Mouse (Mus musculus) CD8-positive naive resting alpha-beta T cell, adult 2 months (primary cell): ENCODE data around the gene Txndc17.

Experiments used
- DNase-seq, 2 experiments: peaks; one replicate each; pipeline ENCODE4 v3.0.0; 2022; ENCODE audit warnings: low read depth in 2 of 2, low spot score in 2 of 2

The Txndc17 gene

DNA sequence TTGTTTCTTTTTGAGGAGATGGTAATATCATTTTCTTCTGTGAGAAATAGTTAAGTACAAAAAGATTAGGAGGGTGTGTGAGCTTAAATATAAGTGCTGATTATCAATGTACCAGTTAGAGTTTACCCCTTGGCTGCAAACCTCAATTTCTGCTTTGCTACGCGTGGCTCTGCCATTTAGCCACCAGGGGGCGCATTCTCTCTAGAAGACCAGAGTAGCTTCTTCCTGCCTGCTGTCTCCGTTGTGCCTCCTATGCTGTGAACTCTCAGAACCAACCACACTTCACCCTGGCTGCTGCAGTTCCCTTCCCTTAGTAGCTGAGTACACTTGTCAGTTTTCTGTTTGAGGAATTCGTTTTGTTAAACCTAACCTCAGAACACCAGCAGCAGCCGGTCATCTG lies 13.9 kb downstream of the Txndc17 start:
- peak; percentile 69 to 74 for DNase-seq

DNA sequence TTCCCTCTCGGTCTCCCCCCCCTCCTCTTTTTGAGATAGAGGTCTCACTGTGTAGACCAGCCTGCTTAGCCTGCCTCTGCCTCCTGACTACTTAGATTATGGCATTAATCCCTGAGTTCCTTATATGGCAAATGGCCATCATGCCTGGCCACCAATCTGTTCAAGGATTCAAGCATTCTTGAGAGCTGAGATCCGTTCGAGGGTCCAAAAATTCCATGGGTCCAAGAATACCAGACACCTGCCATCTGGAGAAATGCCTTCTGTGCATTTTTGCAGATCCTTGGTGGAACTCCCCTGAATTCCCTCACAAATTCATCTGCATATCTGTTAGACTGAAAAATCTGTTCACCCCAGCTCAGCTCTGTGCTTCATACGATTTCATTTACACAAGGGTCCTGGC lies 16.1 kb downstream of the Txndc17 start:
- DNase-seq, result no peak

DNA sequence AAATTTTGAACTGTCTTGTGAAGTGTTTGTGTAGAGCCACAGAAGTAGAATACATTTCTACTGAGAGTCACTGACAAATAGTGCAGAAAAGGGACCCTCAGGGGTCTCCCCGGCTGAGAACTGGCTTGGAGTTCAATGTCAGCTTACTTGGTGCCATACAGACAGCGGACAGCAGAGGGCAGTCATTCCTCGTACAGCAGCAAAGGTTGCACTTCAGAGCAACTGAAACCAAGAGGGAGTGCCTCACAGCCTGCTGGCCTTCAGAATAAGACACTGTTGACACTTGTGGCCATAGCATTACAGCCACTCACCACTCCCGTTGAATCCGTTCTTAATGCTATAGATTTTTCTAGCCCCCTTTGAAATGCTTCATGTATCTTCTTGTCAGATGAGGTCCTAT lies 17.5 kb downstream of the Txndc17 start:
- peak; percentile 49 to 63 for DNase-seq

DNA sequence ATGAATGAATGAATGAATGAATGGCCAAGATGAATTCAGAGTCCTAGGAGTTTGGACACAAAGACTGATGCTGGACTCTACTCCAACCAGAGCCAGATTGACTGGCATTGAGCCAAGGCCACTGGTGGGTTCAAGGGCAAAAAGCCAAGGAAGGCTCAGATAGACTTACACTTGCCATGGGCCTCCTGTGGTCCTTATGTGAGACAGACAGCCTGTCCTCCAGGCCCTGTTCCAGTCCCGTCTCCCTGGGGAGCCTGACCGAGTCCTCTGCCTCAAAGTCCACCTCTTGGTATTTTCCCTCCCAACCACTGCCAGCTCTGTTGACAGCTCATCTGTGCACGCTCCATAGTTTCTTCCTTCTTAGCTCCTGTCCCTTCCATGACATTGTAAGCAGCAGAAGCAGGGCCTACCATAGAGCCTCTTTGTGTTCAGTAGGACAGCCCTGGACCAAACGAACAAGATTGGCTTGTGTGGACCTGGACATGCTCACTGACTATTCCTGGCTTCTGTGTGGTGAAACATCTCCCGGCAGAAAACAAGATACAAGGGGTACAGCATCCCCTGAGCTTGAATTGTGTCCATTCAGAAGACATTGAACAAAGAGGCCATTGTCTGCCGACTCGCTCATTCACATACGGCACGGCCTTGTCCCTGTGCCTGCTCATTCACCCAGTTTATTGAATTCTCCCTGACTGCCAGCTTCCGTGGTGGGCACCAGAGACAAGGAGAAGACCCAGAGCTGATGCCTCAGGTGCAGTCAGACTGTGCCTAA lies 18.9 kb downstream of the Txndc17 start:
- DNase-seq, result no peak

DNA sequence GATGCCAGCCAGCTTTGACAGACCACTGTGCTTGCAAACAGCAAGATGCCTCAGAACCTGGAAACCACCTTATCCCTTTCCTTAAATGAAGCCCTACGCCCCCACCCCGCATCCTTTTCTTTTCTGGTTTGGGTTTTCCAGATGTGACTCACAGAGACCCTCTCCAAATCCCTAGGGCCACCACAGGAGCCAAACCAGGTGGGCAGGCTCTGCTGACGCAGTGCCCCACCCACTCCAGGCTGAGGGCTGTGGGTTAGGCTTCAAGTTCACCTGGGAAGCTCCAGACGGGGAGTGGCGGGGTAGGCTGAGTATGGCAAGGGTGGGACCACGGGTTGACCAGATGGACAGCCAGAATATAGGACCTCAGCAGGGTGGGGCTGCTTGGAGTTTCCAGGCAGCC lies 19.6 kb downstream of the Txndc17 start:
- no peak for DNase-seq

DNA sequence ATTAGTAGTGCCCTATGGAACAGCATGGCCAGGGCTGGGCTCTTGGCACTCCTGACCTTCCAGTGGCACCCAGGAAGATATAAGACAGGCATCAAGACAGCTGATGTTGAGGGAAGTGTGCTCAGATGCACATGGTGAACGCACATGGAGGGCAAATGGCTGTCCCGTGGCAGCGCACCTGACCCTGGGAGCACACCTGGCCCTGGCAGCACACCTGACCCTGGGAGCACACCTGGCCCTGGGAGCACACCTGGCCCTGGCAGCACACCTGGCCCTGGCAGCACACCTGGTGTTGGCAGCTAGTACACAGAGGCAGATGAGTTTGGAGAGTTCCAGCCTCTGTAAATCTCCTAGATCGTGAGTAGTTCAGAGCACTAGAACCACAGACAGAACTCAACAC lies 21.2 kb downstream of the Txndc17 start:
- DNase-seq, result no peak

DNA sequence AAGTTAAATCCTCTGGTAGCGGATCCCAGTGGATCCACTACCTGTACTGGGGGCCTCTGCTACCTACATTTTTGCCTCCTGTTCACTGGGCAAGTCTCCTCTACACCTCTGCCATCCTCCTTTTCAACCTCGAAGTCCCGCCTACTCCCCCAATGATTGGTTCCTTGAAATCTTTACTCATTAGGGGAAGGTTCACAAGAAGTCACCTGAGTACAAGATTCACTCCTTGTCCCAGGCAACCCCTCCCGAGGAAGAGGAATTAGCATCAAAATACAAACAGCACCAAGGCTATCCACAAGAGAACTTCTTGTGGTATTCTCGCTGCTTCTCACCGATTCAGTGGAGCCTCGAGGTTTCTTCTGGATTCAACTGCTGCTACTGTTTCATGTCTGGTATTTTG lies 24.7 kb downstream of the Txndc17 start:
- DNase-seq, result no peak

DNA sequence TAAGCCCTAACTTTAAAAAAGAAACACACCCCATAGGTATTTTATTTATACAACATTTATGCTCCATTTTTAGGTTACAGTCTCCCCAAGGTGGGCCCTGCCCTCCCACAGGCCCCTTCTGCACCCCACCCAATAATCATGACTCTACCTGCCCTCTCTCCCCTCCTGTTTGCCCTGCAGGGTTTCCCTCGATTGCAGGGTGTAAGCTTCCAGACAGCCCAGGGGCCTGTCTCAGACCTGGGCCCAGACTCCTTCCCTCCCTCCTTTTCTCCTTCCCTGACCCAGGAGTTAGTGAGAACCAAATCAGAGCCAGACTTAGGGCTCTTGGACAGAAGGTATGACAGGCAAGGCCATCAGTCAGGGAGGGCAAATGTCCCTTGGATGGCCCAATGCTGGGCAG lies 25.6 kb downstream of the Txndc17 start:
- DNase-seq, result no peak

DNA sequence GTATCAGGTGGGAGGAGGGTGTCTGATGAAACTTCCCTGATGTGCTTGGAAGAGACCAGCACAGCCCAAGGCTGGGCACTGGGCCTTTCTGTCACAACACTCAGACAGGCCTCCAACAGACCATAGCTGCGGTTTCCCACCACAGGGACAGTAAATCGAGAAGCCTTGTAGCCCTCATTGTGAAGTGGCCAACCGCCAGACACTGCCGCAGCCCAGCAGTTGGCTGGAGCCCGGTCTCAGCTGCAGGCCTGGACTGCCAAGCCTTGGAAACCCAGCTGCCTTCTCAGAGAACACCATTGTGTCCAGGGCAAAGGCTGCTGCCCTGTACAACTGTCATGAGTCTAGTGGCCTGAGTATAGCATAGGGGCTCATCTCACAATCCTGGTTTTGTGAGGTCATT lies 26.7 kb downstream of the Txndc17 start:
- DNase-seq, result no peak

DNA sequence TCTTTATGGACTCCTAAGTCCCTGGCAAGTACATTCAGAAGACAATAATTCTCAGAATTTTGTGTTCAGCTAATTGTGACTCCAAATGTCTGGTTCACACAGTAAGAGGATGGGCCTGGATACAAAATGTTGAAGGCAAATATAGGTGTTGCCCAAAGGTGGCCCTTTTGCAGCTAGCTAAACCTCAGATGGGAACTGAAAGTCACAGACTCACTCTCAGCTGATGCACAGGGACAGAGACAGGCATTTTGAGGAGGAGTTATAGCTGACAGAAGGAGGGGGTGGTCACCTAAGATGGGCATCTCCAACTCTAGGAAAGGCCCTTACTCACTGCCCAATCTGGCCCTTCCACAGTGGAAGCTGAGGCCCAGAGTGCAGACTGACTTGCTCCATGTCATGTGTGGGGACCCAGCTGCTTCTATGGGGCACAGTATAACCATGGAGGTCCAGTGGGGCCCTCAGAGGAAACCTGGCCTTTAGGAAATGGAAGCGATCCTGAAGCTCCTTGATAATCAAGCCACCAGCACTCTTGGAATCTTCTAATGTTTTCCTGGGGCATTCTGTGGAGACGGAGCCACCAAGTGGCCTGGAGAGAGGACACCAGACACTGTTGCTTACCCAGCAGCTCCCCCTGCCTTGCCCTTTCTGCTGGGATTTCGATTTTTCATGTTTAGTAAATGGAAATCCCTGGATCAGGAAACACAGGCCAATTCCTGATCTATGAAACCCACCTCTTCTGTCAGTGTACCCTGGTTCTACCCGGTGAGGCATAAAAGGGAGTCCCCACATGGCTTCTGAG lies 32.9 kb downstream of the Txndc17 start:
- DNase-seq, result no peak

DNA sequence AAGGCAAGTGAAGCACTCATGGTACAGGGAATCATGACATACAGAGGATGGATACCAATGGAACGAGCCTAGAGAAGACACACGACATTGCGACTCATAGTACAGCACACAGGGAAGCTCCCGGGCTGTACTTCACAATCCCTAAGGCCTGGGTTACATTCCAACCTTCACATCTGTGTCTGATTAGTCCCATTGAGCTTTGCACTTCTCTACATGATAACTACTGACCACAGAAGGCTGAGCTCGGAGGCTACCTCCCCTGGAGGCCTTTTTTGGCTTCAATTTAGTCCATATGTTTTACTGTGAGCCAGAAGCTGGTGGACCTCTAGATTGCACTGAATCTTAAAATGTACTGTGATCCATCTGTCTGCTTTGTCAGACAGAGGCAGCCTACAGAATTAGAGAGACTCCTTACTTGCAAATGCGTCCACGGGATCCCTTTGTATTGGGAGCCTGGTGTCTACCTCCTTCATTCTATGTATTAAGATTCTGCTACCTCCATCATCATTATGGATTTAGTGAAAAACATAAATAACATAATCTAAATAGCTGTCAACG lies 37.9 kb downstream of the Txndc17 start:
- DNase-seq, result no peak

DNA sequence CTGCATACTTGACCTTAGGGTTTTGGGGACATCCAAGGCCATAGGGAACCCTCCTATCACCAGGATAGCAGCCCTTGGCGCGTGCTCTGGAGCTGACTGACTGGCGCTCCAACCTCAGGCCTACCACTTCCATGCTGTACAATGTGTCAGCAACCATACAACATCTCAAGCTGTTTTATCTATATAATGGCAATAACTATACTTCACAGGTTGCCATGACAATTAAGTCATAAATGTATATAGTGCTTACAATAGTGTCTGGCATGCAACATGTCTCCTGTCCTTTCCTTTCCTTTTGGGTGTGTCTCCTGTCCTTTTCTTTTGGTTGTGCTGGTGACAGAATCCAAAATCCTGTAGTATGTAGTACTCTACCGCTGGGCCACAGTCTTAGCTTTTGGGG lies 48.3 kb downstream of the Txndc17 start:
- DNase-seq, result no peak

DNA sequence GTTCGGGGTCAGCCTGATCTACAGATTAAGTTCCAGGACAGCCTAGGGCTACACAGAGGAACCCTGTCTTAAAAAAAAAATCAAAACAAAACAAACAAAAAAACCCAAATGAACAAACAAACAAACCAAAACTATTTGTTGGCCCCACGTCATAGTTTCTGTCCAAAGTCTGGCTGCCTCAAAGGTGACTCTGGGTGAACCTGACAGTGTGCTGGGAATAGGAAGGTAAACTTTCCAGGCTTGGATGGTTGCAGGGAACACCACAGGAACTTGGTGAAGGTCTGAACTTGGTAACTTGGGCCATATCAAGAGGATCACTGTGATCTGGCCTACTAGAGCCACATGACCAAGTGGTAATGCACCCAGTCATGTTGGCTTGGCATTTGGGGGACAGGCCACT lies 49.1 kb downstream of the Txndc17 start:
- no peak for DNase-seq
